Mouse (Mus musculus) heart, adult 2 months (tissue): Measurements from ENCODE around the gene Tcte1.

ENCODE experiments used
- CTCF ChIP-seq: fragments of 200-600 bp; IDR thresholded peaks from 2 replicates; pipeline ENCODE4 v1.8.1; 2022; ENCODE audit warnings: antibody characterized with exemption, mild to moderate bottlenecking, moderate library complexity
- EP300 ChIP-seq: fragments of 200-500 bp; IDR thresholded peaks from 2 replicates; pipeline ENCODE4 v1.6.1; 2011; ENCODE audit warnings: low read depth, low read length, control low read depth; ENCODE audit not compliant: insufficient read depth
- POLR2A ChIP-seq: fragments of 200-500 bp; IDR thresholded peaks from 2 replicates; pipeline ENCODE4 v1.6.1; 2011; ENCODE audit warnings: mild to moderate bottlenecking, low read depth, low read length, control low read depth; ENCODE audit not compliant: insufficient read depth

GRCm38 (mm10) chr17:45585725-45586448, 62.7 kb downstream of the Tcte1 start:
- TF ChIP-seq CTCF (no peak), POLR2A (no peak), EP300 (0 out of 2 replicates have a peak, but pooled peaks have one; percentile 8)
